Mouse (Mus musculus): Measurements from ENCODE around the gene Gm43552. TPM values are rescaled to one million over a fixed set of nuclear protein-coding genes. Genes with fewer than 3 reads are reported as not detected.
"Not testable (repeated sequence)": the region's sequence is repeated elsewhere in the genome, so short reads cannot be mapped to it uniquely, and the experiment has no call there.

Gene Gm43552
- total RNA-seq (2022), result 1 to 10 TPM in 2 of 4 experiments, not detected in 2; 1.4 to 6.5 TPM

DNA sequence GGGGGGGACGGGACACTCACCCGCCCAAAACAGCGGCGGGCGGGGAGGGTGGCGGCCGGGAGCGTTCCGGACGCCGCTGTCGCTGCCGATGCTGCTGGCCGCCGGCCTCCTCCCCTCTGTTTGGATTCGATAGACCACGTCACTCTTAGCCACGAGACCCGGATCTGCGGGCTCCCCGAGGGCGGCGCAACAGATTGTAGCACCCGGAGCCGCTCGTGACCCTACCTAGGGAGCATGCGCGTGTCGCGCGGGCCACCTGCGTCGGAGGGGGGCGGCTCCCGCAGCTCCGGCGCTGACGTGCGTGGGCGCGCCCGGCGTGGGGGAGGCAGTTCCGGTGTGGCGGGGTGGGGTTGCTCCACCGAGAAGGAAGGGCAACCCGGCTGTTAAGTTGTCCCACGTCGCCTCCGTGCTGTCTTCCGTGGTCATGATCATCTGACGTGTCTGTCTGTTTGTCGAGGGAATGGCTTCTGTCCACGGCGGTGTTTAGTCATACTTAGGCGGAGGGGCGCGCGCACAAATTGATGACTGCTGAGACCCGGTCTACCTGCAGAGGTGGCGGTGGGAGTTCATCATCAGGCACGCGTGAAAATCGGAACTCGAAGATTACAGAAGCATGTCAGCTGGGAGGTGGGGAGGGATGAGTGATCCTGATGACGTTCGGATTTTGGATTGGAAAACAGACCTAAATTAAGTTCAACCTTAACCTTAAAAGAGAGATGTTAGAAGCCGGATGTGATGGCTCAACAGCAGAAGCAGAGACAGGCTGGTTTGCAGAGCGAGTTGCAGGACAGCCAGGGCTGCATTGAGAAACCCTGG lies at the start of gene Gm43552:
TSS of gene Gm43552 (minus strand) at position 118 of the 816 bp plus-strand sequence.
- DNase-seq (ENCODE audit: low spot score in 2 of 2), result peak; percentile 92 to 95

DNA sequence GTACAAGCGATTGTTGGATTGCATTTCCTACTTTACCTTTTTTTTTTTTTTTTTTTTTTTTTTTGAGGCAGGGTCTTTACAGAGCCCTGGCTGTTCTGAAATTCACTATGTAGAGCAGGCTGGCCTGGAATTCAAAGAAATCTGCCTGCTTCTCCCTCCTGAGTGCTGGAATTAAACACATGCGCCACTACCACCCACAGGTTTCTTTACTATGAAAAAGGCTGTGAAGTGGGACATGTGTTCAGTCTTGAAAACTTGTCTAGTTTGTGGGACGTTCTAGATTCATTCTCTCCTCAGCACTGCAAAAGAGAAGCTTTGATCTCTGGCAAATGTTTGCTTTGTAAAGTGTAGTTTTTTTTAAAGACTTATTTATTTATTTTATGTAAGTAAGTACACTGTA lies 49.3 kb upstream of the Gm43552 start:
- DNase-seq (ENCODE audit: low spot score in 2 of 2), result no peak

DNA sequence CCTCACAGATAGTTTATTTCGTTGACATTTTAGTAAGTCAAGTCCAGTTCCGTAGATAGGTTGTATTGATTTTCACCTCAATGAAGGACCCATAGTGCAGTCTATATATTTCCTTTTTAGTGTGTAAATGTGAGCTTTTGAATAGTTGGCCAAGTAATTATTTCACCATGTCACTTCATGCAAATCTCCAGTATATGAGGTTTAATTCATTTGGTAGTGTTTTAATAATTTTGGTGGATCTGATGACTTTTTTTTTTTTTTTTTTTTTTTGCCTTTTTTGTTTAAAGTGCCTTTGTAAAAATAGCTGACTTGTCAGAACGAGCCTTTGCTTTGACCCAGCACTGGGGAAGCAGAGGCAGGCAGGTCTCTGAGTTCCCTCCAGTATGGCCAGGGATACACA lies 47.2 kb upstream of the Gm43552 start:
- no peak for DNase-seq (ENCODE audit: low spot score in 2 of 2)

DNA sequence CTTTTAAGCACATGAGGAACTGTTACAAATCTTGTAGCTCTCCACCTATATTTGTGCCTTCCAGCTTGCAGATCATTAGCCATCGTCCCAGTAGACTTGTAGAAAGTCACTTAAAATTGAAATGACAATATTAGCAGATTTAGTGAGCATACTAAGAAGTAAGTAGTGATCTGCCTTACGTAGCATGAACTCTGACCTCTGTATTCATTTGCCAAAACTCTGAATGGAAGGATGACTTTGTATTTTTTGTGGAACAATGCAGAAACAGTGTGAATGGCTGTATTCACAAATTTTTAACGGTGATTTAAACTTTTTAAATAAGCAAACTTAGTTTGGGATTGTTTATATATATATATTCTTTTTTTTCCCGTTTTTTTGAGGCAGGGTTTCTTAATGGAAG lies 46.2 kb upstream of the Gm43552 start:
- DNase-seq (ENCODE audit: low spot score in 2 of 2), result no peak

DNA sequence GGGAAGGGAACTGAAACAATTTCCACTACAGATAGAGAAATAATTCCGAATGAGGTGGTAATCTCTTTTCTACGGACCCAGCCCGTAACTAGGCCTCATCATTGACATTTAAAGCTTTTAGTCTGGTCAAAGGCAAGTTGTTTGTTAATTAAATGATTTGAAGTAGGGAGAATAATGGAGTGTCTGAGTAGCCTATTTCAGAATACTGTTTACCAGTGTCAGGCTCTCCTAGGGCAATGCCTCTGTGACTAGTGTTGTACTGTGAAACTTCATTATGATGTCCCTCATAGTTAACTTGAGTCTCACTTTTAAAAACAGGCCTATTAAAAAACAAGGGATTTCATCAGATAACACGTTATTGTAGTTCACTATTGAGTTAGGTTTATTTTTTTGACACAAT lies 45.5 kb upstream of the Gm43552 start:
- no peak for DNase-seq (ENCODE audit: low spot score in 2 of 2)

DNA sequence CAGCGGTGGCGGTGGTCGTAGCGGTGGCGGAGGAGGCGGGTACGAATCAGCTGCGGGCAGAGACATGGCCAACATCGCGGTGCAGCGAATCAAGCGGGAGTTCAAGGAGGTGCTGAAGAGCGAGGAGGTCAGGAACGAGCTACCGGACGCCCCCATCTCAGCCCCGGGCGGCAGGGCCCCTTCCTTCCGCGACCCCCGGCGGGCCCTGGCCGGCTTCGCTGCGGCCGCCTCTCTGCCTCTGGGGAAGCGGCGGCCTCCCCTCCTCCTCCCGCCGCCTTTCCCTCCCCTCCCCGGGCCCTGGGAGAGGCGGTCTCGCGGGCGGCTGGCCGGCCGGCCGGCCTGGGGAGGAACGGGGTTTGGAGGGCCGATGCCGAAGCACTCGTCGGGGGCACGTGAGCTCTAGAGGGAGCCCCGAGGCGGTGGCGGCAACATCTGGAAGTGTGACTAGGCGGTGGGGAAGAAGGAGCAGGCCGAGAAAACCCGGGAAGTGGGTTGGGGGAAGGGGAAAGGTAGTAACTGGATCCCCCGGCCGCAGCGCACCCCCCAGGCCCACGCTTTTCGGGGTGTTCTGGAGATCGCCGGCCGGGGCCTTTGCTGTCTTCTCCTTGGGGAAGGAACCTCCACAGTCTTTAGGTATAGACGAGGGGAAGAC lies 44.9 kb upstream of the Gm43552 start:
- peak in 1 of 2 experiments; percentile 4 for DNase-seq (ENCODE audit: low spot score in 2 of 2)

DNA sequence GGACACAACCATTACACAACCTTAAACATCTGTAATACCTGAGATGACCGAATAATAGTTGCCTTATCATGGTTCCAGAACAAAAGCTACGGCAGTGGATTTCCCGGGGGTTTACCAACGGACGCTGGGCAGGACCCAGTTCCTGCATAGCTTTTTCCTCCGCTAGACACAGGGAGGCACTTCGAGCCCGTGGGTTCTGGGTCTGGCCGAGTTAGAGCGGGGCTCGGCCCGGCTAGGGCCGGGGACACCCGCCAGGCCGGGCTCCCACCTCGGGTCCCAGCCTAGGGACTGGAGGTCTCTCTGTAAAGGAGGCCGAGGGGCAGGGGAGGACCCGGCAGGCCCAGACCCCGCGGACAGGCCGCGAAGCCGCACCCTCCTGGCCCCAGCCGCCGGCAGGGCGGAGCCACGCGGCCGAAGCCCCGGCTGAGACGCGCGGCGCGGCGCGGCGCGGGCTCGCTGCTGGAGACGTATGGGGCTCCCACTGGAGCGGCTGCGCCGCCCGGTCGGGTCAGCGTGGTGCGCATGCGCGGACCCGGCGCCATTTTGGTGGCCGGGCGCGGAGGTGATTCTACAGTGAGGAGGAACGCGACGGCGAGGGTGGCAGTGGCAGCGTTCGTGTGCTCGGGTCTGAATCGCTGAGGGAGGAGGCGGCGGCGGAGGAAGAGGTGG lies 44.3 kb upstream of the Gm43552 start, which contains the start of the genes Smim14 and Ube2k:
TSS of gene Smim14 (minus strand) at position 434 of the 669 bp plus-strand sequence.
TSS of gene Ube2k (plus strand) at position 483 of the 669 bp plus-strand sequence.
- DNase-seq (ENCODE audit: low spot score in 2 of 2), result peak; percentile 88 to 92

DNA sequence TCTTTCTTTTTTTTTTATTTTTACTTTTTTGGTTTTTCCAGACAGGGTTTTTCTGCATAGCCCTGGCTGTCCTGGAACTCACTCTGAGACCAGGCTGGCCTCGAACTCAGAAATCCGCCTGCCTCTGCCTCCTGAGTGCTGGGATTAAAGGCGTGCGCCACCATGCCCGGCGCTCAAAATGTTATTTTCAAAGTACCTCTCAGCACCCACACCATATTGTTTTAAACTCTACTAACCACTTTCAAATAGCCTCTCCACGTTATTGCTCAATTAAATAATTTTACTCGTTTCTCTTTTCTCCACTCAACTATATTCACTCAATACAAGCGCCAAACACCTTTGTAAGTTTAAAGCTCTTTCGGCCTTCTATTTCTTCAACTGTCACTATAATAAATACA lies 43.4 kb upstream of the Gm43552 start:
- DNase-seq (ENCODE audit: low spot score in 2 of 2), result not testable (repeated sequence)

DNA sequence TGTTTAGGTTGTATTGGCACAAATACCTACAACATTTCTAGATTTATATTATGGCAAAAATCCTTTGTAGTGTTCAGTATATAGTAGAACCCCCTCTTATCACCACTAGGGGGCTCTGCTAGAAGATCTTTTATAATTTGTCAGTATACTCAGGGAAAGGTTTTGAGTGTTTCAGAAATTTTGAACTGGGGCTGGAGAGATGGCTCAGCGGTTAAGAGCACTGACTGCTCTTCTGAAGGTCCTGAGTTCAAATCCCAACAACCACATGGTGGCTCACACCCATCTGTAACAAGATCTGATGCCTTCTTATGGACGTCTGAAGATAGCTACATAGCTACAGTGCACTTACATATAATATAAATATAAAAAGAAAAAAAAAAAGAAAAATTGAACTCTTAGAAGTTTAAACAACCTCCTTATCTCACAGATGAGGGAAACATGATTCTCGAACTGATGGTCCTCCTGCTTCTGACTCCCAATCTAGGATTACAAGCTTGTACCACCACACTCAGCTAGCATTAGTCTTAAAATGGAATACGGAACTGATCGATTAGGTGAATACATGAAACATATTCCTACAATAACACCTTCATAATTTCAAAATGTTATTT lies 42.9 kb upstream of the Gm43552 start:
- peak; percentile 6 to 9 for DNase-seq (ENCODE audit: low spot score in 2 of 2)

DNA sequence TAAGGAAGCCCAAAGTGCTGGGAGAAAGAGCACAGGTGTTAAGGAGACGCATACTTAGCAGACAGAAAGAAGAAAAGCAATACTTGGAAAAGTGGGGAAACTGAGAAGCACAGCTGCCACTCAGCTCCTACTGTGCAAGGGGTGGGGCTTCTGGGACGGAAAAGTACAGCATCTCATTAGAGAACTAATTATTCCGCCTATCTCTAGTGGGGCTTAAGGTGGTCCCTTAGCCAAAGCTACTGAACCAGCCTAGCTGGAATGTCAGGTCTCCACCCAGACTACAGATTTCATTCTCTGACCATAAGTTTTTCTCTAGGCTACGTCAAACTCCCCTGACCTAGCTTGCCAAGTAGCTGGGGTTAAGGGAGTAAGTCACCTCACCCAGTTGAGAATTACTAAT lies 41.9 kb upstream of the Gm43552 start:
- no peak for DNase-seq (ENCODE audit: low spot score in 2 of 2)

DNA sequence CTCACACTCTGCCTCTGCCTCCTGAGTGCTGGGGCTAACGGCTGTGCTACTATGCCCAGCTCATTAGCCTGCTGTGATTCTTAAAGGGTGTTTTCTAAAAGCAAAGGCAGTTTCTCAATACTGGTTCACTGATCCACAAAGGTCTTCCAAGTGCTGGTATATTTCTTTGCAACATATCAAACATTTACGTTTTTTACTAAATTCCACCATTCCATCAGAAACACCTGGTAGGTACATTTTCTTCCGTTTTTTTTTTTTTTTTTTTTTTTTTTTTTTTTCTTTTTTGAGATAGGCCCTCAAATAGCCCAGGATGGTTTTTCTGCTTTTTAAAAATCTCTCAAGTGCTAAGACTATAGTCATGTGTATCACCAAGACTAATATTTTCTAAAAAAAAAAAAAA lies 38.6 kb upstream of the Gm43552 start:
- no peak for DNase-seq (ENCODE audit: low spot score in 2 of 2)

DNA sequence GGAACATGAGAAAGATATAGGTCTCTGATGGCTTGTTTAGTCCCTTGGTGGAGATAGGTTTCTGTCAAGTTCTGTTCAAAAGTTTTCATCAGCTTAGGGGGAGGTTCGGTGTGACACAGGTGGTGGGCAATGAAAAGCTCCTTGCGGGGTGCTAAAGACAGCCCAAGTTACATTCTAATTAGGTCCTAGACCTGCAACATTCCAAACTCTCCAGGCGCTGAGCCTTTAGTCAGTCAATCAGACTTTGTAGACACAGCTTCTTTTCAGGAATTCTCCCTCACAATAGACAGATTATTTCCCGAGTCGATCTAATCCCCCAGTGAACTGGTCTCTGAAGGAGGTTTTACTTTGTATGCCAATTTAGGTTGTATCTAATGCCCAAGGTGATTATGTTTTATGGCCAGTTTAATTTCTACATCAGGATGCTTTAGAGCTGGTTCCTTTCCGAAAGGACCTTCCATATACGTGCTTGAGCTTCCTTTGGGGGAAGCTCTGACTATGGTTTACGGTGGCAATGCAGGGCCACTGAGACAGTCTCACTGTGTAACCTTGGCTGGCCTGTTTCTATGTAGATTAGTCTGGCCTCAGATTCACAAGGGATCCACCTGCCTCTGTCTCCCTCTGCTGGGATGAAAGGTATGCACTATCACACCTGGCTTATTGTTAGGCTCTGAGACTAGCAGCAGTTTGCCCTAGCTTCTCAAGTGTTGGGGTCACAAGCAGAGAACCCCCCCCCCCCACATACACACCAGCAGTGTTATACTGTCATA lies 33.2 kb upstream of the Gm43552 start:
- DNase-seq (ENCODE audit: low spot score in 2 of 2), result no peak

DNA sequence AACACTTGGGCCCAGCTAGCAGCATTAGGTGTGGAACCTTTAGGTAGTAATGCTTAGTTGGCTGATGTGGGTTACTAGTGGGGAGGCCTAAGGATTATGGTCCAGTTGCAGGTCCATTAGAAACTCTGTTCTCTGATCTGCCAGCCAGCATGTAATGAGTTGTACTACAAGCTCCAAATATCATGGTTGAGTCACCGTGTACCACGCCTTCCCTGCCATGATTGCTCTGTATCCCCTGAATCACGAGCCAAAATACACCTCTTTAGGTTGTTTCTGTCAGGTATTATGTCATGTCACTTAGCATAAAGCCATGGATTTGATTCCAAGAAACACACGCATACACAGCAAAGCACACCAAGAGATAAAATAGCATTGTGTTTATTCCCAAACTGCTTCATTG lies 32.2 kb upstream of the Gm43552 start:
- no peak for DNase-seq (ENCODE audit: low spot score in 2 of 2)

DNA sequence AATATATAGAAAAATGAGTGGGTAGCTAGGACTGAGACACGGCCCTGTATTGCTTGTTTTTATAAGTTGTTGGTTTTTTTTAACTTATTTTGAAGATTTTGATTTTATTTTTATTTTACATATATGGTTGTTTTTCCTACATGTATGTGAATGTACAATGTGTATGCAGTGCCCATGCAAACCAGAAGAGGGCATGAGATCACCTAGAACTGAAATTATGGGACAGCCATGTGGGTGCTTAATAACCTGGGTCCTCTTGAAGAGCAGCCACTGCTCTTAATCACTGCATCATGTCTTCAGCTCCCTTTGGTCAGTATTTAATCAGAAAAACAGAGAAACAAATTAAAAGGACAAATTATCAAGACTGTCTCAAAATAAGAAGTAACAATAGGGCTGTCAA lies 29.2 kb upstream of the Gm43552 start:
- DNase-seq (ENCODE audit: low spot score in 2 of 2), result no peak

DNA sequence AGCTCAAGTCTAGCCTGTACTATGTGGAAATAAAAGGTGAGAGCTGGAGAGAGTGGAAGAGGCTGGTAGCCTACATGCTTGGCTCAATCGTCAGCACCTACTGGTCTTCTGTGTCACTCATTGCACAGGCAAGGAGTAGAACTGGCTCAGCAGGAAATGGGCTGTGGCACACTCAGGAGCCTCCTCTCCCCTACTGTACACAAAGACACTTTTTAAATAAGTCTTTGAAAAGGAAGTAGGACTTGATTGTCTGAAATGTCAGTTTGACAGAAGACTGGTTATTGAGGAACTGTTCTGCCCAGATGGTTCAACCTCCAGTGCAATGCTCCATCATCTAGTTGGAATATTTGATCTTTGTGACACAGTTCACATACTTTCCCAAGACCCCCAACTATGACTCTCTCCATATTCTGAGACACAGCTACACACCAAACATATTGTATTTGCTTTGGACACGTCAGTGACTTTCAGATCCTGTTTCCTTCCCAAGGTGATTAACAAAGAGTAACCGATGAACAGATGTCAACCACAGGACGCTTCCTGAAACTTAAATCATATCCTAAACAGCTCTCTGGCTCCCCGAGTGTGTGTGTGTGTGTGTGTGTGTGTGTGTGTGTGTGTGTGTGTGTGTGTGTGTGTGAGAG lies 22.1 kb upstream of the Gm43552 start:
- no peak for DNase-seq (ENCODE audit: low spot score in 2 of 2)

DNA sequence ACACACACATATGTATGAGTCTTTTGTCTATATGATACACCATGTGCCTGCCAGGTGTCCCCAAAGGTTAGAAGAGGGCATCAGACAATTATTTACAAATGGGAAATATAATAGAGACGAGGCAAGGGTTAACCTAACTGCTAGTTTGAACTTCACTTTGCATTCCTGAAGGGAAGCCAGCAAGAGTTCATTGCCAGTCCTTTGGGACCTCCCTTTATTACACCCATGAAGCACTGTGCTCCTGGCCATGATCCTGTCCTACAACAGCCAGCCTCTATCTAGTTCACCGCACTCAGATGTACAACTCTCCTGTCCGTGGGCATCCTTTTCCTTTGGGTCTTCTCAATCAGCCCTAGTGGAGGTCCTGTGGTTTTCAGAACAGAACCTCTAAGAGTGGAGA lies 20.9 kb upstream of the Gm43552 start:
- DNase-seq (ENCODE audit: low spot score in 2 of 2), result no peak

DNA sequence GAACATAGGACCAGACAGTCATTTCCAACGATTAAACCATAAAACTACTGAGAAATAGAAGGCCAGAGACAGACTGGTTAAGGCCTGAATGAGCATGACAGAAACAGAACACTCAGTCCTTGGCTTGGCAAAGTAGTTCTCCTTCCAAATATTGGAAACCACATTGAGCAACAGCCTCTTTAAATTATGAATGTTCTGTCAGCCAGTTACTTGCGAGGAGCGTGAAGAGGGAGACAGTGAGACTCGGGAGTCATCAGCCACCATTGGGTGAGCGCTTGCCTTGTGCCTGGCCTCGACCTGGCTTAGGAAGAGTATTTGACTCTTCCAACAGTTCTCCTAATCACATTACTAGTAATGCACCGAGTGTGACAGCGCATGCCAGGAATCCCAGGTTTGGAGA lies 15.8 kb upstream of the Gm43552 start:
- DNase-seq (ENCODE audit: low spot score in 2 of 2), result no peak

DNA sequence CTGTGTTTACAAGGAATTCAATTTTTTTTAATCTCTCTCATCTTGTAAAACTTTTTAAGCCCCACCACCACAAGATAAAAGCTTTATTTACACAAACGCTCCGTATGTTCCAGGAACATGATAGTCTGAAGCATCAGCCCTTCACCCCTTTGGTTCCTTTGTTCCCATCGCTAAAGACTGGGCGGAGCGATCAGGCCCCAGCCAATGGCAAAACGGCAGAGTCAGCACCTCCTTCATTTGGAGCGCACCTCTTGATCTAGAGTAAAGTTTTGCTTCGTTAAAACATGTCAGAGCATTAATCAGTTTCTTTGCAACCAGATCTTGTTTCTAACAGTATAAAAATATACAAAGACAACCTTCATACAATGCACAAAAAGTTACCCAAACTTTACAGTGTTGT lies 13.2 kb upstream of the Gm43552 start:
- DNase-seq (ENCODE audit: low spot score in 2 of 2), result no peak

DNA sequence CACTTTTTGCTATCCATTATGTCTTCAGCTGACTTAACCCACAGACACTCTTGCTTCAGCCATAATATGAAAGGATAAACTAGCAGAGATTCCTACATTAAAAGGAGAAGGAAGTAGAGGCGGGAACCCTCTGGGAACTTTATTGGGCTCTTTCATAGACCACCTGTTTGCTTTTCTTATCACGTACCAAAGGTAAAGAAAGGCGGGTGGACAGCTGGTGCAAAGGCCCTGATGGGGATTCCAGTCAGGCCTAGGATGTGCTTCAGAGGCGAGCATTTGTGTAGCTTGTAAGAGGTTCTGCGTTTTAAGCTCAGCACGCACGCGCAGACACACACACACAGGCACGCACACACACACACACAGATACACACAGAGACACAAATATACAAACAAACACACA lies 8.8 kb upstream of the Gm43552 start:
- no peak for DNase-seq (ENCODE audit: low spot score in 2 of 2)

DNA sequence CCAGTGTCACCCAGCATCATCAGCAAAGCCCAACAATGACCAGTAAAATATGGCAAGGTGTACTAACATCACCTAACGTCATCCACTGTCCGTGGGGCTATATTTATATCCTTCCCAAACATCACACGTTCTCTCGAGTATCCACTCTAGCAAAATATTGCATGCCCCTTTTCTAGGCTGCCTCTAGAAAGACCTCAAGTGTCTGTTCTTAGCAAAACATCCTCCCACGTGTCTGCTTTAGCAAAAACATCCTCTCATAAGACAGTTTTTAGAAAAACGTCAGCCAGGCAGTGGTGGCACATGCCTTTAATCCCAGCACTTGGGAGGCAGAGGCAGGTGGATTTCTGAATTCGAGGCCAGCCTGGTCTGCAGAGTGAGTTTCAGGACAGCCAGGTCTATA lies 7.6 kb upstream of the Gm43552 start:
- DNase-seq (ENCODE audit: low spot score in 2 of 2), result no peak
